Mouse (Mus musculus): ENCODE data around the gene Hsd17b3. TPM values are rescaled to one million over a fixed set of nuclear protein-coding genes. Genes with fewer than 3 reads are reported as not detected.
"Not testable (repeated sequence)": the region's sequence is repeated elsewhere in the genome, so short reads cannot be mapped to it uniquely, and the experiment has no call there.

Hsd17b3 gene
- polyA plus RNA-seq, 1 experiment from 2014 or later, result 0.17 TPM

GRCm38 (mm10) chr13:64076074-64076473 is 13.0 kb downstream of the Hsd17b3 start:
- Histone ChIP-seq H3K4me3 (no peak overlapping the region), H3K9me3 (no peaks in the 10 kb centered on the region), H3K27me3 (ENCODE audit: poor library complexity, severe bottlenecking) (no peaks in the 10 kb centered on the region), H3K27ac (no peak overlapping the region), H3K4me1 (peaks cover 12% of the 10 kb centered on the region), H3K36me3 (replicated peaks) (no peaks in the 10 kb centered on the region)
- no peak for DNase-seq (ENCODE audit: extremely low spot score, low spot score)
- WGBS, result 89% methylated on average over 4 of the region's 4 CpGs

DNA sequence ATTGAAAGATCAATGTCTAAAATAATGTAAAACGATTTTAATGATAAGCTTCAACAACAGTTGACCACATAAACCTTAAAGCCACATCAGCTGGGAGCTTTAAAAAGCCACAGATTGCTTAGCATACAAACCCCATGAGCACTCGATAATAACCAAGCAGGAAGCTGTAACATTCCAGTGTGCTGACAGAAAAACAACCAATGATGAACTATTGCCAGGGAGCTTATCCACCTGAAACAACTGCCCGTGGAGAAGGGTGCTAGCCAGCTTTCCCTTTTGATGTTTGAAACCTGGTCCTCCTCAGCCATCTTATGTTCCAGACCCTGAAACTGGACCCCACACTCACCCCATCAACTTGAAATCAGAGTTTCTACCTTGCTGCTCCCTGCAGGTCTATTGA is 22.4 kb downstream of the Hsd17b3 start:
- no peak overlapping the region for H3K27ac ChIP-seq
- no peak for DNase-seq (ENCODE audit: extremely low spot score, low spot score)

GRCm38 (mm10) chr13:64064276-64064675 is 24.8 kb downstream of the Hsd17b3 start:
- H3K9me3 ChIP-seq, result no peaks in the 10 kb centered on the region
- H3K27ac ChIP-seq, result no peak overlapping the region
- H3K36me3 ChIP-seq (replicated peaks), result no peaks in the 10 kb centered on the region
- no peak for DNase-seq (ENCODE audit: extremely low spot score, low spot score)
- no peak overlapping the region for H3K4me3 ChIP-seq
- H3K4me1 ChIP-seq, result no peaks in the 10 kb centered on the region
- no peaks in the 10 kb centered on the region for H3K27me3 ChIP-seq (ENCODE audit: poor library complexity, severe bottlenecking)

More for the DNA sequence above, 22.4 kb downstream of the Hsd17b3 start:
- Histone ChIP-seq H3K36me3 (replicated peaks) (no peaks in the 10 kb centered on the region), H3K9me3 (no peaks in the 10 kb centered on the region), H3K4me3 (no peak overlapping the region), H3K4me1 (no peaks in the 10 kb centered on the region), H3K27me3 (ENCODE audit: poor library complexity, severe bottlenecking) (no peaks in the 10 kb centered on the region)
- WGBS, result 79% methylated on average over 3 of the region's 3 CpGs

DNA sequence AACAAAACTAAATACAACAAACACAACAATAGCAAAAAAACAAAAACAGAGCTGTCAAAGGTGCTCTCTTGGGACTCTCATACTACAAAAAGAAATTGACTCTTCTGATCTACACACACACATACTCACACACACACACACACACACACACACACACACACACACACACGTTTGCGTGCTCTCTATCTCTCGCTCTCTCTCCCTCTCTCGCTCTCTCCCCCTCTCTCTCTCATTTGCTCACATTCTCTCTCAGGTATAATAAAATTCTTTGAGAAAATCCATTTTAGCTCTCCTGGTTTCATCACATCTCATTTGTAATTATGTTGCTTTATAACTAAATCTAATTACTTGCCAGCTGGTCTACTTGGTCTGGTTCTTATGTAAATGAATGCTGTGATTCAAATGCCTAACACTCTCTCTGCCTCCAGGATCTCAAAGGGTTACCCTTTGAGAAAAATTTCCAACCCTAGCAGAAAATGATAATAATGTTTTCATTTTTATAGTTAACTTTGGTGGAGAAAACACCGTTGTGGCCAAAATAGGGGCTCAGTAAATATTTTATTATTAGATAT is 28.0 kb downstream of the Hsd17b3 start:
- Histone ChIP-seq H3K9me3 (no peaks in the 10 kb centered on the region), H3K36me3 (replicated peaks) (no peaks in the 10 kb centered on the region), H3K4me1 (no peaks in the 10 kb centered on the region), H3K27me3 (ENCODE audit: poor library complexity, severe bottlenecking) (no peaks in the 10 kb centered on the region), H3K4me3 (no peak overlapping the region), H3K27ac (no peak overlapping the region)
- WGBS, result 88% methylated on average over 5 of the region's 5 CpGs
- DNase-seq (ENCODE audit: extremely low spot score, low spot score), result no peak

DNA sequence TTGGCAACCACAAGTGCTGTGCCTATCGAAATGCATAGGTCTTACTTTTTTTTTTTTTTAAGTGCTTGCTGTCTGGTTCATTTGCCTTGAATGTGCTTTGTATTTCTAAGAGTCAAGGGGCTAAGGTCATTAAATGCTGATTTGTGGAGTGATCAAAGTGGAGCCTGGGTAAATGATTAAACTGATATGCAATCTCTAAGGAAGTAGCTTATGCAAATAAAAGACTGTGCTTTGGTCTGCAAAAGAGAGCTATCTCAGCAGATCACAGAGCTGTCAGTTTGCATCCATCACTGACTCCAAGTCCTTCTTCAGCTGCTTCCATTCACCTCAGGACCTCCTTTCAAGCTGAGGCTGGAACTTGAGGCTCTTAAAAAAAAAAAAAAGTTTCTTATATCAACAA is 35.1 kb downstream of the Hsd17b3 start:
- no peak overlapping the region for H3K4me3 ChIP-seq
- WGBS, result 66% methylated on average over 1 of the region's 1 CpGs
- no peaks in the 10 kb centered on the region for H3K36me3 ChIP-seq (replicated peaks)
- H3K4me1 ChIP-seq, result no peaks in the 10 kb centered on the region
- peaks cover 10% of the 10 kb centered on the region; the same call in 1 of the 2 replicates for H3K9me3 ChIP-seq
- no peaks in the 10 kb centered on the region for H3K27me3 ChIP-seq (ENCODE audit: poor library complexity, severe bottlenecking)
- no peak overlapping the region for H3K27ac ChIP-seq
- no peak for DNase-seq (ENCODE audit: extremely low spot score, low spot score)

GRCm38 (mm10) chr13:64052281-64052680 is 36.7 kb downstream of the Hsd17b3 start:
- H3K27ac ChIP-seq; H3K4me1 ChIP-seq; H3K36me3 ChIP-seq (replicated peaks); H3K27me3 ChIP-seq (ENCODE audit: poor library complexity, severe bottlenecking); DNase-seq (ENCODE audit: extremely low spot score, low spot score); H3K9me3 ChIP-seq; H3K4me3 ChIP-seq: not testable (repeated sequence)
- 96% methylated on average over 2 of the region's 2 CpGs for whole genome bisulfite sequencing

DNA sequence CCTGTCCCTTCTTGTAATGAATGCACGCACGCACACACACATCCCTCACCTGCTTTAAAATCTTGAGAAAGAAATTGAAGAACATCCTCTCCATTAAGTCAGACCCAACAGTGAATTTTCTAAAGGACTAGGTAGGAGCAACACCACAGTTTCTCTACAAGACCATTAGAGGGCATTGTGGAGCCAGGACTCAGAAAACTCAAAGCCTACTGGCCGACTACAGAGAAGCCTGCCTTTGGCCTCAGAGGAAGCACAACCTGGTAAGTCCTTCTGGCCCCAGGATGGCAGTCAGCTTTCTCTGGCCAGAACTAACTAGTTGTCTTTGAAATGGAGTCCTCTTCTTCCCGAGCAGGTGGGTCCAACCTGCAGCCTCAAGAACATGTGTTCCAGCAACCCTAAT is 38.1 kb downstream of the Hsd17b3 start:
- Histone ChIP-seq H3K36me3 (replicated peaks) (no peaks in the 10 kb centered on the region), H3K27me3 (ENCODE audit: poor library complexity, severe bottlenecking) (no peaks in the 10 kb centered on the region), H3K9me3 (peaks cover 10% of the 10 kb centered on the region; the same call in 1 of the 2 replicates), H3K4me1 (no peaks in the 10 kb centered on the region), H3K27ac (no peak overlapping the region), H3K4me3 (no peak overlapping the region)
- no peak for DNase-seq (ENCODE audit: extremely low spot score, low spot score)
- WGBS, result 67% methylated on average over 4 of the region's 4 CpGs

DNA sequence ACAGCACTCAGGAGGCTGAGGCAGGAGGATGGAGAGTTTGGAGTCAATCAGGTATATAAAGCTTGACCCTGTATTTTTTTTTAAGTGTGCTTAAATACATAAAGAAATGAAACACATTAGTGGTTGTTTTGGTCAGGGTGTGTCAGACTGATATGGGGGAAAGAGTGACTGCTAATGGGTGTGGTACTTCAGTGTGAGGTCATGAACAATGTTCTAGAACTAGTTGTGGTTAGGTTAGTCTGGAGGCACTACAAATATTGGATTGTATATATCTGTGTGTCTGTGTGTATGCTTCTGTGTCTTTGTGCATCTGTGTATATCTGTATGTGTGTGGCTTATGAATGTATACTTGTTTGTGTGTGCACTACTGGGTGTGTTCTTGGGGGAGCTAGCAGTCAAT is 39.5 kb downstream of the Hsd17b3 start:
- DNase-seq (ENCODE audit: extremely low spot score, low spot score), result no peak
- no peak overlapping the region for H3K4me3 ChIP-seq
- no peaks in the 10 kb centered on the region for H3K36me3 ChIP-seq (replicated peaks)
- no peak overlapping the region for H3K27ac ChIP-seq
- H3K4me1 ChIP-seq, result no peaks in the 10 kb centered on the region
- peaks cover 10% of the 10 kb centered on the region; the same call in 1 of the 2 replicates for H3K9me3 ChIP-seq
- no peaks in the 10 kb centered on the region for H3K27me3 ChIP-seq (ENCODE audit: poor library complexity, severe bottlenecking)

GRCm38 (mm10) chr13:64048467-64048866 is 40.6 kb downstream of the Hsd17b3 start:
- WGBS, result 90% methylated on average over 2 of the region's 2 CpGs
- Histone ChIP-seq H3K27me3 (ENCODE audit: poor library complexity, severe bottlenecking) (no peaks in the 10 kb centered on the region), H3K4me1 (no peaks in the 10 kb centered on the region), H3K27ac (no peak overlapping the region), H3K9me3 (peaks cover 9% of the 10 kb centered on the region; the same call in 1 of the 2 replicates), H3K4me3 (no peak overlapping the region), H3K36me3 (replicated peaks) (no peaks in the 10 kb centered on the region)
- no peak for DNase-seq (ENCODE audit: extremely low spot score, low spot score)

DNA sequence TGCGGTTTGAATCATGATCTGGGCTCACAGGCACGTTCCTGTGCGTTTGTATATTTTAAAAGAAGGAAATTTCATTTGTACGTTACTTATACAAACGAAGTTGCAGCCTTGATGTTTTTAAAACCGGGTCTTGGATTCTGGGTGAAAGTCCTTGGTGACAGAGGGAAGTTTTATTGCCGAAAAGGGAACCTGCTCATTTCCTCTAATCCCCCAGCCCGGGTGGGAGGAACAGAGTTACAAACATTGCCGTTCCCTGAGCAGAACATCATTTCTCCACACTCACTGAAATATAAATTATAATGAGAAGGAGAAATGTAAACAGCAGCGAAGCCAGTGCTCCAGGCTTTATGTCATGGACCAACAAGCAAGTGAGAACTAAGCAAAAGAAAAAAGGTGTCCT is 49.1 kb downstream of the Hsd17b3 start:
- WGBS, result 89% methylated on average over 10 of the region's 10 CpGs
- no peaks in the 10 kb centered on the region for H3K36me3 ChIP-seq (replicated peaks)
- no peaks in the 10 kb centered on the region for H3K9me3 ChIP-seq
- DNase-seq (ENCODE audit: extremely low spot score, low spot score), result no peak
- no peak overlapping the region for H3K27ac ChIP-seq
- H3K4me3 ChIP-seq, result no peak overlapping the region
- peaks cover 10% of the 10 kb centered on the region for H3K4me1 ChIP-seq
- peaks cover 20% of the 10 kb centered on the region for H3K27me3 ChIP-seq (ENCODE audit: poor library complexity, severe bottlenecking)

- no peaks in the 10 kb centered on the region for H3K36me3 ChIP-seq (replicated peaks)
- H3K9me3 ChIP-seq, result no peaks in the 10 kb centered on the region
- DNase-seq (ENCODE audit: extremely low spot score, low spot score), result no peak
These were observed 50.9 kb downstream of the Hsd17b3 start for GRCm38 (mm10) chr13:64038114-64038513.

DNA sequence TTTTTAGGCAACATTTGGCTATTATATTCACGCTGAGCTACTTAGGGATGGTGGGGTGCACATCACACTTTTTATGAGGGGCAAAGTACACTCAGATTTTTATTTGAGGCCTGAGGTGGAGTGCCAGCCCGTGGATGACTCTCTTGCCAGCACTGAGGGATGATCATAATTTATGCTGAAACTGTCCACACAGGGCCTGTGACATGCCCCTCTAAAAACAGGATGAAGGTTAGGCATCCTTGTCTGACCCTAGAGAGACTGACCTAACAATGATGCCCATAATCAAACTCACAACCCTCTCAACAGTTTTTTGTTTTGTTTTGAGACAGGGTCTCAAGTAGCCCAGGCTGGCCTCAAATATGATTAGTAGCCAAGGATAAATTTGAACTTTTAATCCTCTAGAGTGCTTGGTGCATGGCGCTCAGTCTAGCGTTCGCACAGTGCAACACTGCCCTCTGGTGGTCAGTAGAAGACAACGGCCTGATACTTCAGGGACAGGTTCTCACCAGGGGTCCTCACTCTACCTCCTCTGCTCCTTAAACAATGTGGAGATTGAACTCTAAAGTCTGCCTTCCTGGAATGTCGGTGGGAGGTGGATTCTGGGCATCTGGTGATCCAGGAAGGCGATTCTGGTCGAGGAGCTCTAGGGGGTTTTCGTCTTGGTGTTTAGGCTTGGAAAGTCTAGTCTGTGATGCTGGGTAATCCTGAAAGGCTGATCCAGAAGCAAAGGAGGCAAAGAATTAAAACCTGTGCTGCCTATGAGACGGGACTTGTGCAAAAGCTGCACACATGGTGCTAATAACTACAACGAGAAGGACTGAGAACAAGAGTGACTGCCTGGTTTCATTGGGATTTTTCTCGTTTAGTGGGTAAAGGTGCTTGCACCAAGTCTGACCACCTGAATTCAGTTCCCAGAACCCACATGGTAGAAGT is 52.7 kb downstream of the Hsd17b3 start:
- WGBS, result 21% methylated on average over 13 of the region's 13 CpGs
- Histone ChIP-seq H3K36me3 (replicated peaks) (no peaks in the 10 kb centered on the region), H3K9me3 (no peaks in the 10 kb centered on the region), H3K27me3 (ENCODE audit: poor library complexity, severe bottlenecking) (peaks cover 39% of the 10 kb centered on the region), H3K4me3 (no peak overlapping the region), H3K4me1 (peaks cover 14% of the 10 kb centered on the region), H3K27ac (no peak overlapping the region)
- peak; percentile 77 for DNase-seq (ENCODE audit: extremely low spot score, low spot score)

More at GRCm38 (mm10) chr13:64038114-64038513, 50.9 kb downstream of the Hsd17b3 start:
- Histone ChIP-seq H3K4me1 (peaks cover 14% of the 10 kb centered on the region), H3K27ac (no peak overlapping the region), H3K4me3 (no peak overlapping the region), H3K27me3 (ENCODE audit: poor library complexity, severe bottlenecking) (peaks cover 39% of the 10 kb centered on the region)

GRCm38 (mm10) chr13:64035036-64035435 is 54.0 kb downstream of the Hsd17b3 start:
- H3K4me3 ChIP-seq, result no peak overlapping the region
- no peaks in the 10 kb centered on the region for H3K9me3 ChIP-seq
- peak overlapping the region; percentile 62; the same call in 1 of the 2 replicates for H3K27ac ChIP-seq
- no peaks in the 10 kb centered on the region for H3K36me3 ChIP-seq (replicated peaks)
- WGBS, result 14% methylated on average over 8 of the region's 8 CpGs
- H3K27me3 ChIP-seq (ENCODE audit: poor library complexity, severe bottlenecking), result peaks cover 39% of the 10 kb centered on the region
- no peak for DNase-seq (ENCODE audit: extremely low spot score, low spot score)
- H3K4me1 ChIP-seq, result peaks cover 14% of the 10 kb centered on the region

Data from forebrain, embryonic 10.5 days (tissue).